Mouse (Mus musculus) heart, postnatal 4 days (tissue): ENCODE results near the gene Sbk1. TPM values are rescaled to one million over a fixed set of nuclear protein-coding genes. Genes with fewer than 3 reads are reported as not detected.

ENCODE experiments used
- DNase-seq: peaks from one replicate; pipeline ENCODE4 v3.0.0; 2021
- total RNA-seq, 2 experiments: library from RNA; stranded (reverse); gene quantifications; 2 replicates each; pipeline ENCODE4 v1.2.3; 2021

Gene Sbk1
- total RNA-seq, 2 experiments from 2014 or later, result 40.4 to 46.3 TPM

DNA sequence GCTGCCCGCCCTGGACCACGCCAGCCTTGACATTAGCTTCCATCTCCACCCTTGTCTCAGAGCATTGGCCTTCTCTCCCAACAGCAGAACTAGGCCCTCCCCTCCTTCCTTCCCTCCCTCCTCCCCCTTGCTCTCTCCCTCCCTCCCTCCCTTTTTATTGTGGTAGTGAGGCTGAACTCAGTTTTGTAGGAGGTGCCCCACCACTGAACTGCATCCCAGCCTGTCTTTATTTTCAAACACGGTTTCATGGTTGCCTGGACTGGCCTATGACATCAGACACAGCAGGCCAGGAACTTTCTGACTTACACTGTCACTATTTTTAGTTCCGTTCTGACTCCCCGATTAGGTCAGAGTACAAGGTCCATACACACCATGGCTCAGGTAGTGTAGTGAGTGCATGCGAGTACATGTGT lies 67.8 kb downstream of the Sbk1 start:
- no peak for DNase-seq

DNA sequence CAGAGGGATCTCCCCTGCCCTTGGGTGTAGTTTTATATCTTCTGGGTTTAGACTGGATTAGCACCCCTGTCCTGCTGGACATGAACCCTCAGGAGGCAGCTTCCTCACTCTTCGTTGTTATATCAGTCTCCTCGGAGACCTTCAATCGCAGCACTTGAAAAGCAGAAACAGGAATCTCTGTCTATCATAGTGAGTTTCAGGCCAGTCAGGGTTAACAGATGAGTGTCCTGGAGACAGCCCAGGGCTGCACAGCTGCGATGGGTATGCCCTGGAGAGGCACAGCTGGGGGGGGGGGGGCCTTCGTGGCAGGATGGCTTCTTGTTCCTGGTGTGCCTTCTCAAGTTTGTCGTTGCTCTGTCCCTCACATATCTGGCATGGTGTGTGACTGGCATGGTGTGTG lies 68.5 kb downstream of the Sbk1 start:
- DNase-seq, result no peak

Other genes with a start within 250 kb of the Sbk1 start
- gene Gsg1l, start 190.2 kb upstream of the Sbk1 start, total RNA-seq, result 10 to 100 TPM; 17.6 to 18.8 TPM
- gene Xpo6, start 72.1 kb upstream of the Sbk1 start, total RNA-seq, result 10 to 100 TPM; 48.9 to 50.3 TPM
- gene Lat, start 97.0 kb downstream of the Sbk1 start, total RNA-seq, result 1 to 10 TPM; 1.1 to 1.4 TPM
- 10 to 100 TPM; 36.8 to 37.3 TPM for gene Spns1, start 104.8 kb downstream of the Sbk1 start, total RNA-seq
- 10 to 100 TPM in 1 of 2 experiments, 1 to 10 TPM in 1; 7.5 to 10.1 TPM for gene Nfatc2ip, start 124.1 kb downstream of the Sbk1 start, total RNA-seq
- under 1 TPM; 0.45 to 0.72 TPM for gene Cd19, start 142.3 kb downstream of the Sbk1 start, total RNA-seq
- gene Rabep2, start 156.1 kb downstream of the Sbk1 start, total RNA-seq, result 10 to 100 TPM; 11.8 to 15.0 TPM
- gene Atp2a1, start 190.5 kb downstream of the Sbk1 start, total RNA-seq, result 1 to 10 TPM in 1 of 2 experiments, under 1 TPM in 1; 0.67 to 9.0 TPM
- gene Sh2b1, start 202.8 kb downstream of the Sbk1 start, total RNA-seq, result 10 to 100 TPM; 47.1 to 51.4 TPM
- 100 to 1,000 TPM; 224 to 238 TPM for gene Tufm, start 214.7 kb downstream of the Sbk1 start, total RNA-seq
- gene Atxn2l, start 230.8 kb downstream of the Sbk1 start, total RNA-seq, result 10 to 100 TPM; 60.0 to 65.7 TPM